8 mouse cellular contexts compared by ENCODE assay signal in the genomic region with DNA sequence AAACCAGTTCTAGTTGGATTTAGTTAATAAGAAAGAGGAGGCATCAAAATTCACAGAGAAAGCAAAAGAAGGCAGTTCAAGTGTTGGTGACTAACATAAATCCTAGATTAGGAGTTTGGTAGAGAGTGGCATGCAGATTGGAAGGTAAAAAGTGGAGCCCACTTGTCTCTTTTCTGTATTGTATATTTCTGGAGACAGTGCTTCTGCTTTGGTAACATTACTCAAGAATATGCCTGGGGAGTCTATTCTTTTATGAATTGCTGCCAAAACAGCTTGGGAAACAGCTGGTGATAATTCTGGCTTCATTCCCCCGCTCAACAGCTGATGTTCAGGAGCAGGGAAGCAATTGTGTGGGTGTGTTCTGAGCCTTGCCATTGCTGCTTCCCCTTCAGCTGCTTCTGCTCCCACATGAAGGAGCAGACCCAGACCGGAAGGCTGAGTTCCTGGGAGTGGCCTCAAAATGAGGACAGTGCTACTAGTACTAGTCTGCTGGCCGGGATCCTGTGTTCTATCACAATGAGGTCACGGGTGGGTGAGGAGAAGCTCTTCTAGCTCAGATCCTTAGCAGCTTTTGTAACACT.
A peak's percentile ranks its signal among the peaks of the same experiment; 100 is the strongest.
DNase-seq lines count a peak whose midpoint lies in the region; ATAC-seq and TF ChIP-seq lines count a peak whose summit lies in the region.
"Had no signal": no experiment of that assay in that cellular context is flagged by ENCODE, and none has a peak within 500 bp of the region (broad histone marks: within the 10 kb centered on the region; RNA-seq: fewer than 3 reads in every experiment).

No protein-coding gene starts in this region.

- peak; percentile 6 for DNase-seq in urinary bladder, postnatal 14 days (ENCODE audit: low spot score)
- DNase-seq in urinary bladder, adult 2 months (ENCODE audit: low spot score), result no peak
- peak; percentile 29 for DNase-seq in gastrocnemius, postnatal 10 days
- peak; percentile 75 for DNase-seq in kidney, postnatal 10 days
- peak; percentile 67 for DNase-seq in limb, embryonic 14.5 days (ENCODE audit: low spot score)
- DNase-seq: liver, embryonic 13.5 days had no signal

- no peak for TF ChIP-seq POLR2A in limb, embryonic 14.5 days (IDR thresholded peaks at IDR 0.05; ENCODE audit: borderline replicate concordance, extremely low read depth, insufficient read depth, insufficient read length)

- WGBS in limb, embryonic 14.5 days, result 65% methylated on average over 4 of the region's 4 CpGs
- WGBS in stomach, embryonic 15.5 days, result 31% methylated on average over 4 of the region's 4 CpGs

- H3K9me3 ChIP-seq in limb, embryonic 14.5 days (ENCODE audit: control insufficient read depth, low read length), result no peaks in the 10 kb centered on the region
- H3K9me3 ChIP-seq in stomach, embryonic 15.5 days, result no peaks in the 10 kb centered on the region
- H3K9me3 ChIP-seq: liver, embryonic 13.5 days had no signal

- H3K4me1 ChIP-seq in limb, embryonic 14.5 days (ENCODE audit: control insufficient read depth, insufficient read depth, low read length), result no peaks in the 10 kb centered on the region
- H3K4me1 ChIP-seq in stomach, embryonic 15.5 days, result peaks cover 3% of the 10 kb centered on the region; the same call in 1 of the 2 replicates
- H3K4me1 ChIP-seq: liver, embryonic 13.5 days had no signal

- no peak overlapping the region for H3K27ac ChIP-seq in limb, embryonic 14.5 days (replicated peaks; ENCODE audit: low read depth, low read length)
- no peak overlapping the region for H3K27ac ChIP-seq in stomach, embryonic 15.5 days
- H3K27ac ChIP-seq: liver, embryonic 13.5 days had no signal

- no peaks in the 10 kb centered on the region for H3K27me3 ChIP-seq in limb, embryonic 14.5 days (ENCODE audit: control insufficient read depth, insufficient read depth, low read length)
- H3K27me3 ChIP-seq in stomach, embryonic 15.5 days (replicated peaks), result no peaks in the 10 kb centered on the region
- H3K27me3 ChIP-seq: liver, embryonic 13.5 days had no signal

- no peak overlapping the region for H3K9ac ChIP-seq in limb, embryonic 14.5 days (ENCODE audit: low read depth, low read length, severe bottlenecking)
- H3K9ac ChIP-seq in stomach, embryonic 15.5 days, result no peak overlapping the region
- H3K9ac ChIP-seq: liver, embryonic 13.5 days had no signal

- no peaks in the 10 kb centered on the region for H3K36me3 ChIP-seq in limb, embryonic 14.5 days (ENCODE audit: control insufficient read depth, insufficient read depth, low read length)
- no peaks in the 10 kb centered on the region for H3K36me3 ChIP-seq in stomach, embryonic 15.5 days
- H3K36me3 ChIP-seq: liver, embryonic 13.5 days had no signal

- H3K4me3 ChIP-seq in limb, embryonic 14.5 days (replicated peaks; ENCODE audit: low read length), result no peak overlapping the region
- no peak overlapping the region for H3K4me3 ChIP-seq in stomach, embryonic 15.5 days (replicated peaks)
- H3K4me3 ChIP-seq: liver, embryonic 13.5 days had no signal

- no peak; the same call in 1 of the 2 replicates for ATAC-seq in limb, embryonic 14.5 days (ENCODE audit: low FRiP score, low read depth)
- ATAC-seq in stomach, embryonic 15.5 days (ENCODE audit: insufficient read depth, low FRiP score, low read depth), result peak; percentile 65; the same call in 1 of the 2 replicates
- no peak for ATAC-seq in inflammation-experienced regulatory T-cells, adult 6 months

- no peak overlapping the region for H3K4me2 ChIP-seq in limb, embryonic 14.5 days (replicated peaks; ENCODE audit: low read depth, low read length, severe bottlenecking)
- no peak overlapping the region for H3K4me2 ChIP-seq in stomach, embryonic 15.5 days
- H3K4me2 ChIP-seq: liver, embryonic 13.5 days had no signal
